Mouse (Mus musculus) liver, embryonic 15.5 days (tissue): ENCODE measurements around the gene Scrn1. TPM values are rescaled to one million over a fixed set of nuclear protein-coding genes. Genes with fewer than 3 reads are reported as not detected.

Experiments
- ATAC-seq: fragments of 200-750 bp; cut with Nextera tagmentation; 2 replicates; pipeline ENCODE4 v1.8.0; 2017; ENCODE audit warnings: moderate number of reproducible peaks, mild to moderate bottlenecking, moderate library complexity; ENCODE audit not compliant: insufficient read depth
- H3K27ac ChIP-seq: fragments of 300-500 bp; sonication (generic); replicated peaks from 2 replicates; pipeline ENCODE4 v1.5.1; 2015; ENCODE audit warnings: mild to moderate bottlenecking, inconsistent platforms
- H3K27me3 ChIP-seq: fragments of 300-500 bp; sonication (generic); 2 replicates; pipeline ENCODE4 v1.6.1; 2015; ENCODE audit warnings: mild to moderate bottlenecking, inconsistent platforms
- H3K36me3 ChIP-seq: fragments of 300-500 bp; sonication (generic); replicated peaks from 2 replicates; pipeline ENCODE4 v1.6.1; 2015; ENCODE audit warnings: moderate library complexity, mild to moderate bottlenecking, inconsistent platforms
- H3K4me1 ChIP-seq: fragments of 300-500 bp; sonication (generic); replicated peaks from 2 replicates; pipeline ENCODE4 v1.6.1; 2015; ENCODE audit warnings: inconsistent platforms
- H3K4me2 ChIP-seq: fragments of 300-500 bp; sonication (generic); 2 replicates; pipeline ENCODE4 v1.6.1; 2015; ENCODE audit warnings: moderate library complexity, mild to moderate bottlenecking, inconsistent platforms
- H3K4me3 ChIP-seq: fragments of 300-500 bp; sonication (generic); replicated peaks from 2 replicates; pipeline ENCODE4 v1.5.1; 2015; ENCODE audit warnings: mild to moderate bottlenecking, inconsistent platforms
- H3K9ac ChIP-seq: fragments of 300-500 bp; sonication (generic); 2 replicates; pipeline ENCODE4 v1.6.1; 2015; ENCODE audit warnings: moderate library complexity, mild to moderate bottlenecking, inconsistent platforms
- H3K9me3 ChIP-seq: fragments of 300-500 bp; sonication (generic); replicated peaks from 2 replicates; pipeline ENCODE4 v1.6.1; 2016; ENCODE audit warnings: inconsistent platforms
- WGBS: fragments of 180-500 bp; shearing (Covaris S2); methylation state at CpG from one replicate; pipeline ENCODE4 v1.1.7; 2015; ENCODE audit warnings: mixed read lengths; ENCODE audit not compliant: insufficient replicate concordance; 5-methylcytosine and 5-hydroxymethylcytosine counted together
- polyA plus RNA-seq: library from polyadenylated mRNA; unstranded; fragments of >200 nt; fragmentation: Nextera tagmentation; extraction: Ambion mirVana; gene quantifications from 2 replicates; pipeline ENCODE4 v1.2.1, GENCODE M21; 2015

The Scrn1 gene
- polyA plus RNA-seq, 1 experiment from 2014 or later = 0.31 TPM

DNA sequence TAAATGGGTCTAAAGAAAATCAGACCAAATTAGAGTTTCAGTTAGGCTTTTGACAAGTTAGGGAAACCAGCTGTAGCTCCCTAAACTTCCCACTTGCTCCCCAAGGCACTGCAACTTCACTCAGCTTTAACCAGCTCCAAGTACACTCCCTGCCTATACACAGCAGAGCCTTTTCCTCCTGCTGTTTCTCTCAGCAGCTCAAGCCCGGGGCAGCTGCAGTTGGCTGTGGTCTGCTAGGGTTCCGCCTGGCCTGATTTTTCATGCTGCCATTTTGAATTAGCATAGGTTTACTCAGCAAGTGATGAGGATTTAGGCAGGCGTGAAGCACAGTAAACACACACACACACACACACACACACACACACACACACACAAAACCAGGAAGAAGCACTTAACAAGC, 1.3 kb downstream of the Scrn1 start:
- no peak overlapping the region for H3K4me3 ChIP-seq
- H3K27me3 ChIP-seq = peaks cover 50% of the 10 kb centered on the region
- no peak overlapping the region for H3K9ac ChIP-seq
- H3K4me2 ChIP-seq = no peak overlapping the region
- H3K27ac ChIP-seq = no peak overlapping the region
- H3K4me1 ChIP-seq = no peaks in the 10 kb centered on the region; the same call in 1 of the 2 replicates
- no peak for ATAC-seq
- WGBS = 51% methylated on average over 3 of the region's 3 CpGs
- H3K36me3 ChIP-seq = no peaks in the 10 kb centered on the region
- H3K9me3 ChIP-seq = no peaks in the 10 kb centered on the region

DNA sequence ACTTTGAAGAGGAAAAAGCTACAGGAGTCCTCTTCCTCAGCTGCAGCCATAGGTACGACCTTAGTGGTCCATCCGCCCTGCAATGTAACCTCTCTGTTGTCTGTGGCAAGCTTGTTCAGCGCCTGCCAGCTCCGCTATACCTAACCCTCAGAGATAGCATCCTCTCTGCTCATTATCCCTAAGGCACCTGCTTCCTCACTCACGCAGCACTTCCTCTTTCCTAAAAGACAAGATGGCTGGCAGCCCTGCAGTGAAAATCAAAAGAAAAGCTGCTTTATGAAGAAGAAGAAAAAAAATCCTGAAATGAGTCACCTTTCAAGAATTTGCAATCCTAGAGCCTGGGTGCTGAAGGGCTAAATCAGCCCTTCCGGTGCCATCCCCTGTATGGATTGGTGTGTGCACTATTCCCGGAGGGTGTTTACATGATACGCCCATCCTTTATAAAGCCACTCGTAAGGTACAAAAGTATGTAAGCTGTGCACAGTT, 1.7 kb downstream of the Scrn1 start:
- Histone ChIP-seq H3K27ac (no peak overlapping the region), H3K27me3 (peaks cover 50% of the 10 kb centered on the region), H3K4me2 (no peak overlapping the region), H3K36me3 (no peaks in the 10 kb centered on the region), H3K9me3 (no peaks in the 10 kb centered on the region), H3K4me1 (no peaks in the 10 kb centered on the region; the same call in 1 of the 2 replicates), H3K9ac (no peak overlapping the region), H3K4me3 (no peak overlapping the region)
- WGBS = 39% methylated on average over 9 of the region's 9 CpGs
- no peak for ATAC-seq

DNA sequence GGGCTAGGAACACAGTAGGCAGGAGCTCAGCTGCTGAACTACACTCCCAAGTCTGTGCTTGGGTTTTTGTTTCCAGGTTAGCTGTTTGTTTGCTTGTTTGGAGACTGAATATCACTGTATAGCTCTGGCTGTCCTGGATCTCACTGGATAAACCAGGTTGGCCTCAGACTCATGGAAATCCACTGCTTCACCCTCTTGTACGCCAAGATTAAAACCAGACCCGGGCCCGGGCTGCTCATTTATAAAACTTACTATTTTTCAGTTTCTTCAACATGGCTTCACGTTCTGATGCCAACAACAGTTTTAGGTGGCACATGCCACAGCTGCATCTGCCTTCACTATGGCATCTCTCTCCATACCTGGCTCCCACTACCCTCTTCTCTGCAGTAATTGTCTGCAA, 2.7 kb downstream of the Scrn1 start:
- no peaks in the 10 kb centered on the region; the same call in 1 of the 2 replicates for H3K4me1 ChIP-seq
- peaks cover 50% of the 10 kb centered on the region for H3K27me3 ChIP-seq
- H3K4me2 ChIP-seq = no peak overlapping the region
- ATAC-seq = no peak
- H3K36me3 ChIP-seq = no peaks in the 10 kb centered on the region
- H3K9ac ChIP-seq = no peak overlapping the region
- no peaks in the 10 kb centered on the region for H3K9me3 ChIP-seq
- no peak overlapping the region for H3K4me3 ChIP-seq
- H3K27ac ChIP-seq = no peak overlapping the region
- 68% methylated on average over 4 of the region's 4 CpGs for WGBS

DNA sequence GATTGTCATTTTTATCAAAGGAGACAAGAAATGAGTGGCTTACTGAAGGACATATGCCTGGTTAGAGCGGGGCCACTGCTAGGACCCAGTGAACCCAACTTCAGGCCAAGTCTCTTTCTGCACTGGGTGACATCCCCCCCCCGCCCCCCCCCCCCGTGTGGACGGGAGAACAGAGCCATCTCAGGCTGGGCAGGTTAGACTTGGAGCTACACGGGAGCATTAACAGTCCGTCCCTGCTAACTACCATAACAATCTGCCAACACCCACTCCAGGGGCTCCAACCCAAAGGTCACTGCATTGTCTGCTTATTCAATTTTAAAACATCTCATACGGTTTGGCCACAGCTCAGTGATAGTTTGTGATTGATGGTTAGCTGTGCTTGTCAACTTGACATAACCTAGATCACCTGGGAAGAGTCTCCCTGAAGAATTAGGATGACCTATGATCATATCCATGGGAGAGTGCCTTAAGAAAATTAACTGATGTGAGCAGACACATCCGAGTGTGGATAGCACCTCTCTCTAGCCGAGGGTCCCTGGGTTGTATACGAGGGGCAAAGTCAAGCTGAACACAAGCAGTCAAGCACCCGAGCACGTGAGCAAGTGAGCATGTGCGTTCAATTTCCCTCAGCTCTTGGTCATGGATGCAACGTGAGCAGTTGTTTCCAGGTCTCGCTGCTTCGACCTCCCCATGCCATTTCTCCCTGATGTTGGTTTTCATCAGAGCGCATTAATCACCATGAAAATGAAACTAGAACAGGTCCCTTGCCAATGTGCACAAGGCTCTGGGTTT, 4.1 kb downstream of the Scrn1 start:
- H3K27me3 ChIP-seq = peaks cover 39% of the 10 kb centered on the region
- H3K4me2 ChIP-seq = no peak overlapping the region
- no peak overlapping the region for H3K27ac ChIP-seq
- 63% methylated on average over 16 of the region's 17 CpGs for WGBS
- no peak for ATAC-seq
- H3K4me3 ChIP-seq = no peak overlapping the region
- H3K9ac ChIP-seq = no peak overlapping the region
- H3K9me3 ChIP-seq = no peaks in the 10 kb centered on the region
- H3K36me3 ChIP-seq = no peaks in the 10 kb centered on the region
- no peaks in the 10 kb centered on the region; the same call in 1 of the 2 replicates for H3K4me1 ChIP-seq

DNA sequence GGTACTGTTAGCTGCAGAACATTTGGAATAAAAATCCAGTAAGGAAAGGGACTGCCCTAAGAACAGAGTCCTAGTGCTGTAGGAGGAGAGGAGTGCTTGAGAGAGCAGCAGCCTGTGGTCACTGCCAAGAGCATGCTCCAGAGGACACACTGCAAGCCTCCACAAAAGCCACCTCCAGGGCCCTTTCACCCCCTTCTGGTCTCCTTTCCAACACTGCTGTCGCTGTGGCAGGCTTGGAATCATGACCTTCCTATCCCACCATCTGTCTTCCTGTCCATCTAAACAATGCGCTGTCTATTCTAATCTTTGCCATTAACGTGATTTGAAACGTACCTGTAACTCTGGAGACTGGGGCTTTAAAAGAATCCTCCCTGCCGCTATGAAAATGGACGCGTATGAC, 7.8 kb downstream of the Scrn1 start:
- H3K9me3 ChIP-seq = no peaks in the 10 kb centered on the region
- 68% methylated on average over 7 of the region's 7 CpGs for WGBS
- no peak for ATAC-seq

DNA sequence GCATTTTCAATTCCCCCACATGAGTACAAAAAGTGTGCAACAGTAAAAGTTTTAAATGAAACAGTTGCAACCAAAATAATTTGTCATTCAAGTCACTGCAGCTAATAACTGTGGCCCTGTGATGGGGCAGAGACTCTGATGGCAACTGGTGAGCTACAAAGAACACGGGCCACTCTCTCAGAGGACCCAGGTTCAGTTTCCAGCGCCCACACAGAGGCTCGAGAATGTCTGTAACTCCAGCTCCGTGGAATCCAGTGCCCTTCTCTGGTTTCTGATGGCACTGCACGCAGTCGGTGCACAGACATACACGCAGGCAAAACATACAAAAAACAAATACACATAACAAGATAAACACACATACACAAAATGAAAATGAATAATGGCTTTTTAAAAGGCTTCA, 8.6 kb downstream of the Scrn1 start:
- no peaks in the 10 kb centered on the region for H3K27me3 ChIP-seq
- no peak overlapping the region for H3K9ac ChIP-seq
- ATAC-seq = no peak
- H3K36me3 ChIP-seq = no peaks in the 10 kb centered on the region
- H3K4me3 ChIP-seq = no peak overlapping the region
- 73% methylated on average over 7 of the region's 7 CpGs for WGBS
- no peak overlapping the region for H3K4me2 ChIP-seq
- H3K4me1 ChIP-seq = no peaks in the 10 kb centered on the region
- no peak overlapping the region for H3K27ac ChIP-seq
- no peaks in the 10 kb centered on the region for H3K9me3 ChIP-seq

More for the DNA sequence above, 7.8 kb downstream of the Scrn1 start:
- Histone ChIP-seq H3K4me3 (no peak overlapping the region), H3K4me1 (no peaks in the 10 kb centered on the region), H3K27me3 (0 out of 2 replicates have a peak, but pooled peaks cover 2% of the 10 kb centered on the region), H3K27ac (no peak overlapping the region), H3K36me3 (no peaks in the 10 kb centered on the region), H3K4me2 (no peak overlapping the region), H3K9ac (no peak overlapping the region)

- no peak overlapping the region for H3K4me3 ChIP-seq
- WGBS = 42% methylated on average over 1 of the region's 1 CpGs
- no peaks in the 10 kb centered on the region for H3K27me3 ChIP-seq
- no peaks in the 10 kb centered on the region for H3K36me3 ChIP-seq
- no peak for ATAC-seq
- H3K4me2 ChIP-seq = no peak overlapping the region
- no peaks in the 10 kb centered on the region for H3K4me1 ChIP-seq
- H3K9me3 ChIP-seq = no peaks in the 10 kb centered on the region
- no peak overlapping the region for H3K27ac ChIP-seq
- H3K9ac ChIP-seq = no peak overlapping the region
Measured at GRCm38 (mm10) chr6:54555816-54556215, 10.5 kb downstream of the Scrn1 start.

- H3K4me3 ChIP-seq = no peak overlapping the region
- no peaks in the 10 kb centered on the region for H3K27me3 ChIP-seq
- no peaks in the 10 kb centered on the region for H3K36me3 ChIP-seq
- WGBS = 55% methylated on average over 8 of the region's 8 CpGs
- H3K4me2 ChIP-seq = no peak overlapping the region
- no peaks in the 10 kb centered on the region for H3K9me3 ChIP-seq
- no peak overlapping the region for H3K9ac ChIP-seq
- H3K4me1 ChIP-seq = no peaks in the 10 kb centered on the region
- no peak for ATAC-seq
- H3K27ac ChIP-seq = no peak overlapping the region
Measured at GRCm38 (mm10) chr6:54554341-54555110, 11.8 kb downstream of the Scrn1 start.

GRCm38 (mm10) chr6:54553632-54554031, 12.7 kb downstream of the Scrn1 start:
- Histone ChIP-seq H3K27me3 (no peaks in the 10 kb centered on the region), H3K27ac (no peak overlapping the region), H3K36me3 (no peaks in the 10 kb centered on the region), H3K9me3 (no peaks in the 10 kb centered on the region), H3K4me3 (no peak overlapping the region), H3K4me1 (no peaks in the 10 kb centered on the region), H3K9ac (no peak overlapping the region), H3K4me2 (no peak overlapping the region)
- ATAC-seq = no peak
- WGBS = 57% methylated on average over 2 of the region's 2 CpGs

DNA sequence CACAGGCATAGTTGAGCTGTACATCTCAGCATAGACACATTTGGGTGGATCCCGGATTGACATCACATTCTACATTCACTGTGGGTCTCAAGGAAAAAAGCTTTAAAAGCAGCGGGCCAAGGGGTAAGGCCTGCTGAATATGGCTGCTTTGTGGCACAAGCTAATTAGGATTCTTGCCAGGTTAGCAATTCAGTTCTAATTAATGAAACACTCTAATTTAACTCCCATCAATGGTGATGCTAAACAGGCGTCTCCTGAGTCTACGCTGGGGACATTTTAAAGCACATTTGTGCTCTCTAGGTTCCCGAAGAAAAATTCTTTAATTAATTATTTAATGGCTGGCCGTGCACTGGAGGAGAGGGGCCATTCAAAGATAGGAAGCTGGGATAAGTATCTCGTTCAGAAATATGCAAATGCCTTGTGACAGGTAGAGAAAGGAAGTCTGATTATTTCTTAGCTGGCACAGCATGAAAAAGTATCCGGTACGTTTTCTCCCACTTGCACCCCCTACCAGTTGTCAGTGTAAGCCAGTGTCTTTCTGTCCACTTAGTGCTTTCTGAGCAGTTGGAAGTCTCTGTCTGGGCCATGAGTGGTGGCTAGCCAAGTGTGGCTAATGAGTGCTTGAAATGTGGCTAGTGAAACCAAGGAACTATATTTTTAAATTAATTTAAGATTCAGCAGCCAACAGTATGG, 13.4 kb downstream of the Scrn1 start:
- no peak overlapping the region for H3K27ac ChIP-seq
- no peak overlapping the region for H3K9ac ChIP-seq
- no peak overlapping the region for H3K4me3 ChIP-seq
- no peaks in the 10 kb centered on the region for H3K27me3 ChIP-seq
- H3K4me2 ChIP-seq = no peak overlapping the region
- no peaks in the 10 kb centered on the region for H3K4me1 ChIP-seq
- H3K36me3 ChIP-seq = no peaks in the 10 kb centered on the region
- no peak for ATAC-seq
- H3K9me3 ChIP-seq = no peaks in the 10 kb centered on the region
- 63% methylated on average over 9 of the region's 9 CpGs for WGBS

GRCm38 (mm10) chr6:54550801-54551323, 15.4 kb downstream of the Scrn1 start:
- no peak overlapping the region for H3K27ac ChIP-seq
- H3K4me2 ChIP-seq = no peak overlapping the region
- WGBS = 67% methylated on average over 7 of the region's 7 CpGs
- no peak overlapping the region for H3K9ac ChIP-seq
- no peaks in the 10 kb centered on the region for H3K36me3 ChIP-seq
- no peaks in the 10 kb centered on the region for H3K9me3 ChIP-seq
- no peak for ATAC-seq
- H3K27me3 ChIP-seq = no peaks in the 10 kb centered on the region
- H3K4me1 ChIP-seq = no peaks in the 10 kb centered on the region
- no peak overlapping the region for H3K4me3 ChIP-seq
